Mouse (Mus musculus) neural tube, embryonic 15.5 days (tissue): ENCODE results near the gene Fanca. TPM values are rescaled to one million over a fixed set of nuclear protein-coding genes. Genes with fewer than 3 reads are reported as not detected.

Experiments used
- ATAC-seq: fragments of 200-750 bp; cut with Nextera tagmentation; 2 replicates; pipeline ENCODE4 v1.8.0; 2017; ENCODE audit warnings: mild to moderate bottlenecking, moderate TSS enrichment, moderate library complexity; ENCODE audit not compliant: low FRiP score
- H3K27ac ChIP-seq: fragments of 300-500 bp; sonication (generic); replicated peaks from 2 replicates; pipeline ENCODE4 v1.5.1; 2015; ENCODE audit warnings: mild to moderate bottlenecking, inconsistent platforms
- H3K27me3 ChIP-seq: fragments of 300-500 bp; sonication (generic); replicated peaks from 2 replicates; pipeline ENCODE4 v1.6.1; 2015; ENCODE audit warnings: inconsistent platforms
- H3K36me3 ChIP-seq: fragments of 300-500 bp; sonication (generic); 2 replicates; pipeline ENCODE4 v1.6.1; 2015; ENCODE audit warnings: inconsistent platforms
- H3K4me1 ChIP-seq: fragments of 300-500 bp; sonication (generic); 2 replicates; pipeline ENCODE4 v1.6.1; 2015; ENCODE audit warnings: inconsistent platforms
- H3K4me2 ChIP-seq: fragments of 300-500 bp; sonication (generic); 2 replicates; pipeline ENCODE4 v1.6.1; 2015; ENCODE audit warnings: inconsistent platforms, mild to moderate bottlenecking, moderate library complexity
- H3K4me3 ChIP-seq: fragments of 300-500 bp; sonication (generic); replicated peaks from 2 replicates; pipeline ENCODE4 v1.5.1; 2015; ENCODE audit warnings: mild to moderate bottlenecking, inconsistent platforms
- H3K9ac ChIP-seq: fragments of 300-500 bp; sonication (generic); replicated peaks from 2 replicates; pipeline ENCODE4 v1.6.1; 2015; ENCODE audit warnings: mild to moderate bottlenecking, inconsistent platforms
- H3K9me3 ChIP-seq: fragments of 300-500 bp; sonication (generic); replicated peaks from 2 replicates; pipeline ENCODE4 v1.6.1; 2016; ENCODE audit warnings: inconsistent platforms
- WGBS: fragments of 180-500 bp; shearing (Covaris S2); methylation state at CpG from one replicate; pipeline ENCODE4 v1.1.7; 2015; ENCODE audit warnings: mixed read lengths; 5-methylcytosine and 5-hydroxymethylcytosine counted together
- polyA plus RNA-seq: library from polyadenylated mRNA; unstranded; fragments of >200 nt; fragmentation: Nextera tagmentation; extraction: Ambion mirVana; gene quantifications from 2 replicates; pipeline ENCODE4 v1.2.1, GENCODE M21; 2015

Fanca gene
- polyA plus RNA-seq, 1 experiment from 2014 or later, result 6.1 TPM

GRCm38 (mm10) chr8:123330701-123331100, 12.3 kb upstream of the Fanca start:
- peaks cover 42% of the 10 kb centered on the region for H3K4me1 ChIP-seq
- no peak overlapping the region for H3K9ac ChIP-seq
- H3K4me2 ChIP-seq, result no peak overlapping the region
- H3K36me3 ChIP-seq, result no peaks in the 10 kb centered on the region
- H3K4me3 ChIP-seq, result no peak overlapping the region
- no peak for ATAC-seq
- 80% methylated on average over 6 of the region's 6 CpGs for WGBS
- 0 out of 2 replicates have a peak overlapping the region, but pooled peaks have one; percentile 5 for H3K27ac ChIP-seq
- H3K9me3 ChIP-seq, result no peaks in the 10 kb centered on the region
- no peaks in the 10 kb centered on the region for H3K27me3 ChIP-seq

DNA sequence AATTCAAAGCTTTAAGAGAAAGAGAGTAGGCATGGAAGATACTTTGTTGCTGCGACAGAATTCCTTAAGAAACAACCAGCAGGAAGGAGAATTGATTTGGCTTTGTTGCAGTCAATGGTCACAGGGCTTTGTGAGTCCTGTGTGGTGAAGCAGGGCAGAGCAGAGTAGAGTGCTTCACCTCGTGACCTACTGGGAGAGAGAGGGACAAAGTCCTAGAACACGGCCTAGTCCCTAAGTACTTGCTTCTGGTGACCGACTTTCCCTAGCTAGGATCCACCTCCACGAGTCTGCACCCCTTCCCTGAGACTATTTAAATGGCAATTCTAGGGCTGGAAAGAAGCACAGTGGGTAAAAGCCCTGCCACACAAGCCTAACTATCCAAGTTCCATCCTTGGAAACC, 11.6 kb upstream of the Fanca start:
- Histone ChIP-seq H3K4me3 (no peak overlapping the region), H3K4me1 (peaks cover 37% of the 10 kb centered on the region), H3K27me3 (0 out of 2 replicates have a peak, but pooled peaks cover 2% of the 10 kb centered on the region), H3K27ac (no peak overlapping the region), H3K9me3 (no peaks in the 10 kb centered on the region), H3K36me3 (no peaks in the 10 kb centered on the region), H3K4me2 (no peak overlapping the region), H3K9ac (no peak overlapping the region)
- no peak for ATAC-seq
- WGBS, result 71% methylated on average over 5 of the region's 5 CpGs

DNA sequence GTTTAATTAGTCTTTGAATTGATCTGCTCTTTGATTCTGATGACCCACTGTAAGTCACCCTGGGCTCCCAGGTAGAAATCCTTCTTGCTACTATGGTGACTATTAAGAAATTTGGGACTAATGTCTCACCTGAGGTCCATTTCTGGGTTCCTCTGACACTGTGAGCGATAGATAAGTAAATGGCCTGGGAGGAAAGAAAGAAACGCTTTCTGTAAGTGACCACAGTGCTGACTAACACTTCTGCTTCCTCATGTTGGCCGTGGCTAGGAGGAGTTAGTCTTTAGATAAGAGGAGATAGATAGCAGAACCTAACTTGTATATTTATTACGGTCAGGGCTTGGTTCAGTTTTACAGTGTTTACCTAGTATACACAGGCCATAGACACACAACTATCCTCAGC, 11.0 kb upstream of the Fanca start:
- H3K27me3 ChIP-seq, result 0 out of 2 replicates have a peak, but pooled peaks cover 2% of the 10 kb centered on the region
- ATAC-seq, result no peak
- no peak overlapping the region for H3K4me3 ChIP-seq
- H3K9me3 ChIP-seq, result no peaks in the 10 kb centered on the region
- no peaks in the 10 kb centered on the region for H3K36me3 ChIP-seq
- no peak overlapping the region for H3K27ac ChIP-seq
- 83% methylated on average over 4 of the region's 4 CpGs for WGBS
- H3K4me2 ChIP-seq, result no peak overlapping the region
- peaks cover 31% of the 10 kb centered on the region for H3K4me1 ChIP-seq
- no peak overlapping the region for H3K9ac ChIP-seq

- H3K9ac ChIP-seq, result no peak overlapping the region
- no peaks in the 10 kb centered on the region for H3K9me3 ChIP-seq
- H3K4me2 ChIP-seq, result no peak overlapping the region
- no peaks in the 10 kb centered on the region for H3K36me3 ChIP-seq
- no peak for ATAC-seq
- 94% methylated on average over 2 of the region's 2 CpGs for WGBS
- no peak overlapping the region for H3K4me3 ChIP-seq
- no peak overlapping the region for H3K27ac ChIP-seq
- peaks cover 23% of the 10 kb centered on the region for H3K4me1 ChIP-seq
- H3K27me3 ChIP-seq, result 0 out of 2 replicates have a peak, but pooled peaks cover 2% of the 10 kb centered on the region
These were observed 10.2 kb upstream of the Fanca start for GRCm38 (mm10) chr8:123328552-123328951.

- H3K27me3 ChIP-seq, result no peaks in the 10 kb centered on the region
- no peak for ATAC-seq
- no peak overlapping the region for H3K9ac ChIP-seq
- 42% methylated on average over 7 of the region's 7 CpGs for WGBS
- no peak overlapping the region for H3K4me3 ChIP-seq
- no peak overlapping the region for H3K4me2 ChIP-seq
- H3K4me1 ChIP-seq, result peaks cover 16% of the 10 kb centered on the region
- H3K27ac ChIP-seq, result no peak overlapping the region
- H3K36me3 ChIP-seq, result no peaks in the 10 kb centered on the region
- no peaks in the 10 kb centered on the region for H3K9me3 ChIP-seq
These were observed 1.3 kb upstream of the Fanca start for GRCm38 (mm10) chr8:123319522-123320164.

GRCm38 (mm10) chr8:123317781-123318466, 452 bp downstream of the Fanca start:
- no peaks in the 10 kb centered on the region for H3K9me3 ChIP-seq
- H3K36me3 ChIP-seq, result no peaks in the 10 kb centered on the region
- H3K9ac ChIP-seq, result peak overlapping the region; percentile 54
- peak overlapping the region; percentile 57 for H3K4me3 ChIP-seq
- 7% methylated on average over 21 of the region's 21 CpGs for WGBS
- ATAC-seq, result peak; percentile 72
- H3K27me3 ChIP-seq, result no peaks in the 10 kb centered on the region
- H3K4me1 ChIP-seq, result peaks cover 16% of the 10 kb centered on the region
- no peak overlapping the region for H3K27ac ChIP-seq
- H3K4me2 ChIP-seq, result peak overlapping the region; percentile 98

- no peak overlapping the region for H3K4me3 ChIP-seq
- H3K9me3 ChIP-seq, result no peaks in the 10 kb centered on the region
- no peak overlapping the region for H3K9ac ChIP-seq
- WGBS, result 72% methylated on average over 4 of the region's 4 CpGs
- no peak for ATAC-seq
- no peak overlapping the region for H3K4me2 ChIP-seq
- H3K27me3 ChIP-seq, result no peaks in the 10 kb centered on the region
- no peaks in the 10 kb centered on the region for H3K36me3 ChIP-seq
- H3K27ac ChIP-seq, result no peak overlapping the region
- H3K4me1 ChIP-seq, result no peaks in the 10 kb centered on the region
These were observed 9.6 kb downstream of the Fanca start for GRCm38 (mm10) chr8:123308738-123309137.

DNA sequence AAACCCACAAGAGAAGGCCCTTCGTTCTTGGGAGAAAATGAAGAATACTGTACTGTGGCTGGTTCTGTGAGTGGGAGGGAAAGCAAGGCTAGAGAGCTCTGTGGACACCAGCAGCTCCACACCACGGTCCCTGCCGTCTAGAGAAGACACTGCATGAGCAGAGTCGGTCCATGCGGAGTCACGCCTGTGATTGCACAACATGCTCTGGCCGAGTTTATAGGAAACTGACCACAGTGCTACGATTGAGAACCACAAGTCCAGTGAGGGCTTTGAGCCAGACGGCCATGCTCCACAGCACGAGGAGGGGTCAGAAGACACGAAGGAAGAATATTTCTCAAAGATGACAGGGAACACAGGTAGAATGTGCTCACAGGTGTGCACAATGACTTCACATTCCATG, 20.1 kb downstream of the Fanca start:
- 95% methylated on average over 11 of the region's 11 CpGs for WGBS
- ATAC-seq, result no peak
- H3K36me3 ChIP-seq, result no peaks in the 10 kb centered on the region
- no peak overlapping the region for H3K4me2 ChIP-seq
- no peak overlapping the region for H3K4me3 ChIP-seq
- H3K4me1 ChIP-seq, result no peaks in the 10 kb centered on the region
- no peaks in the 10 kb centered on the region for H3K9me3 ChIP-seq
- H3K27me3 ChIP-seq, result no peaks in the 10 kb centered on the region
- H3K27ac ChIP-seq, result no peak overlapping the region
- H3K9ac ChIP-seq, result no peak overlapping the region

- H3K4me3 ChIP-seq, result no peak overlapping the region
- H3K36me3 ChIP-seq, result no peaks in the 10 kb centered on the region
- no peaks in the 10 kb centered on the region for H3K4me1 ChIP-seq
- H3K9me3 ChIP-seq, result no peaks in the 10 kb centered on the region
- no peak overlapping the region for H3K9ac ChIP-seq
- no peak overlapping the region for H3K4me2 ChIP-seq
- no peak overlapping the region for H3K27ac ChIP-seq
- WGBS, result 93% methylated on average over 2 of the region's 2 CpGs
- H3K27me3 ChIP-seq, result no peaks in the 10 kb centered on the region
- ATAC-seq, result no peak
These were observed 25.6 kb downstream of the Fanca start for GRCm38 (mm10) chr8:123292785-123293184.

- no peaks in the 10 kb centered on the region for H3K4me1 ChIP-seq
- no peaks in the 10 kb centered on the region for H3K27me3 ChIP-seq
- H3K9me3 ChIP-seq, result no peaks in the 10 kb centered on the region
- no peak overlapping the region for H3K4me3 ChIP-seq
- no peak overlapping the region for H3K4me2 ChIP-seq
- H3K36me3 ChIP-seq, result no peaks in the 10 kb centered on the region
- H3K27ac ChIP-seq, result no peak overlapping the region
- ATAC-seq, result no peak
- no peak overlapping the region for H3K9ac ChIP-seq
- 94% methylated on average over 3 of the region's 3 CpGs for WGBS
These were observed 26.1 kb downstream of the Fanca start for GRCm38 (mm10) chr8:123292281-123292680.

DNA sequence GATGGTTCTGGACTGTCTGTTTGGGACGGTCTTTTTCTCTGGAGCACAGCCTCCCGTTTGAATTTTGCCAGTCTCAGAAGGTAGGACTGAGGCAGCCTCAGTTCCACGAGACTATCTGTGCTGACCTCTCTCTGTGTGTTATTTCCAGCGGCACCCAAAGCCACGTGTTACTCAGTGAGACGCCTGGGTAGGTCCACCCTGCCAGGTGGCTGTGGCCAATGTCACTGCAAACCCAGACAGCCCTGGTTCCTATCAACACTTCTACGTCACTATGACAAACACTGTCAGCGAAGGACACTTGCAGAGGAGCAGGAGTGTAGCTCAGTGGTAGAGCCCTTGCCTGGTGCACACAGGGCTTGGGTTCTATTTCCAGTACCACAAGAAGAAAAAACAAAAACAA, 26.7 kb downstream of the Fanca start:
- Histone ChIP-seq H3K4me2 (no peak overlapping the region), H3K36me3 (no peaks in the 10 kb centered on the region), H3K9ac (no peak overlapping the region), H3K9me3 (no peaks in the 10 kb centered on the region), H3K27ac (no peak overlapping the region), H3K4me3 (no peak overlapping the region), H3K4me1 (no peaks in the 10 kb centered on the region), H3K27me3 (no peaks in the 10 kb centered on the region)
- WGBS, result 90% methylated on average over 8 of the region's 8 CpGs
- no peak for ATAC-seq

- WGBS, result 95% methylated on average over 8 of the region's 8 CpGs
- Histone ChIP-seq H3K9ac (no peak overlapping the region), H3K27ac (no peak overlapping the region), H3K9me3 (no peaks in the 10 kb centered on the region), H3K36me3 (no peaks in the 10 kb centered on the region), H3K4me1 (no peaks in the 10 kb centered on the region), H3K4me3 (no peak overlapping the region), H3K27me3 (no peaks in the 10 kb centered on the region), H3K4me2 (no peak overlapping the region)
- no peak for ATAC-seq
These were observed 27.7 kb downstream of the Fanca start for GRCm38 (mm10) chr8:123290679-123291078.
